Mouse (Mus musculus) hindlimb bud, embryonic 11.5 days (tissue): ENCODE results near the gene Zfp428.
"Not testable (repeated sequence)": the region's sequence is repeated elsewhere in the genome, so short reads cannot be mapped to it uniquely, and the experiment has no call there.

Source experiments
- DNase-seq: peaks from one replicate; pipeline ENCODE4 v3.0.0-alpha.2; 2012; ENCODE audit warnings: low read depth, low spot score; ENCODE audit errors: extremely low spot score

Zfp428 gene

GRCm38 (mm10) chr7:24519130-24519529 lies 12.3 kb downstream of the Zfp428 start:
- DNase-seq = no peak

GRCm38 (mm10) chr7:24520054-24520453 lies 13.2 kb downstream of the Zfp428 start:
- DNase-seq = not testable (repeated sequence)

- no peak for DNase-seq
Observed at GRCm38 (mm10) chr7:24522805-24523204, 16.0 kb downstream of the Zfp428 start.

DNA sequence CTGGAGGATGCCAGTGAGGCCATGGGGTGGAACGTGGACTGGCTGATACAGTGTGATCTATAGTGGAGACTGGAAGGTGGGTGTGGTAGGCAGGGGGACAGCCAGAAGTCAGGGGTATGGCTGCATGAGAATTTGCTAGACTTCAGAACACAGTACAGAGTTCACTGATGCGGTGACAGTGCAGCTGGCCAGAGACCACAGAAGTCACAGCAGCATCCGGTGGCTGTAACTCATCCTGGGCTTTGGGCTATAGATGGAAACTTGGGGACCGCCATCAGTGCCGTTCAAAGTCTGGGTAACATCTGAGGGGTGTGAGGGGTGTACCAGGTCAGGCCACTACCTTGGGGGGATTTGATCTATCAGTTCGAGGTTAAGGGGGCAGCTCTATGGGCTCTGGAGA lies 16.9 kb downstream of the Zfp428 start:
- DNase-seq = no peak

DNA sequence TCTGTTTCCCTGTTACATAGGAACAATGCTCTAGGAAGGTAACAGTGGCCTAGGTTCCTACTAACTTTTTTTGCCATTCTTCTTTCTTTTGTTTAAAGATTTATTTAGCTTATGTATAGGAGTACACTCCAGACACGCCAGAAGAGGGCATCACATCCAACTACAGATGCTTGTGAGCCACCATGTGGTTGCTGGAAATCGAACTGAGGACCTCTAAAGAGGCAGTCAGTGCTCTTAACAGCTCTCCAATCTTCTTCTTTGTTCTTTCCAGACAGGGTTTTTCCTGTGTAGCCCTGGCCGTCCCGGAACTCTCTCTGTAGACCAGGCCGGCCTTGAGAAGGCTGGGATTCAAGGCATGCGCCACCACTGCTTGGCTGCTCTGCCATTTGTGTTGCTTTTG lies 18.2 kb downstream of the Zfp428 start:
- no peak for DNase-seq

GRCm38 (mm10) chr7:24525686-24526420 lies 19.0 kb downstream of the Zfp428 start:
- DNase-seq = no peak

DNA sequence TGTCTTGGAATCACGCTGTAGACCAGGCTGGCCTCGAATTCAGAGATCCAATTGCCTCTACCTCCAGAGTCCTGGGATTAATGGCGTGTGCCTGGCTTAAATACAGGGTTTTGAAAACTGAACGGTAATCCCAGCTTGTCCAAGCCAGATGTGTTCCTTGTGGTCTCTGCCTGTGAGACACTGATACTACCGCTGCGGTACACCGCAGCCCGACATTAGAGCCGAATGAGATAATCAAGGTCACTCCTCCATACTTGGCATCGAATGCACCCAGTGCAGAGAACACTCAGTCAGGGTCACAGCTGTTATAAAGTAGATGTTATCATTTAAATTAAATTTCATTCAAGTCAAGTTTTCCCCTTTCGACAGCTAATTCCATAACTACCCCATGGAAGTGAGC lies 22.1 kb downstream of the Zfp428 start:
- no peak for DNase-seq

DNA sequence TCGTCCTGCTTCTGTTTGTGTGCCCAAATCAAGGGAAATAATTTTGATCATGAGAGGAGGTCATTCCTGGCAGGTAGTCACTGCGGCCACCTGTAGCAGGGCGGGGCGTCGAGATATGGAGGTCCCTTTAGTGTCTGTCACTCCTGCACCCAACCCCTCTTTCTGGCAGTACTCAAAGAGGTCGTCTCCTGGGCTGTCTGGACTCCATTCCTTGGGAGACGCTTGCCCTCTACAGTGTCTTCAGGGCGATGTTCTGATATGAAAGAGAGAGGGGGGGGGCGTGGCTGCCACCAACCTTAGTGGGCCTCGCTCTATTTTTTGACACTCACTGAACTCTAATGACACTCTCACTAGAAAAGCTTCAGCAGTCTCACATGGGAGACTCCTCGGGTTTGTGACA lies 22.8 kb downstream of the Zfp428 start:
- no peak for DNase-seq

DNA sequence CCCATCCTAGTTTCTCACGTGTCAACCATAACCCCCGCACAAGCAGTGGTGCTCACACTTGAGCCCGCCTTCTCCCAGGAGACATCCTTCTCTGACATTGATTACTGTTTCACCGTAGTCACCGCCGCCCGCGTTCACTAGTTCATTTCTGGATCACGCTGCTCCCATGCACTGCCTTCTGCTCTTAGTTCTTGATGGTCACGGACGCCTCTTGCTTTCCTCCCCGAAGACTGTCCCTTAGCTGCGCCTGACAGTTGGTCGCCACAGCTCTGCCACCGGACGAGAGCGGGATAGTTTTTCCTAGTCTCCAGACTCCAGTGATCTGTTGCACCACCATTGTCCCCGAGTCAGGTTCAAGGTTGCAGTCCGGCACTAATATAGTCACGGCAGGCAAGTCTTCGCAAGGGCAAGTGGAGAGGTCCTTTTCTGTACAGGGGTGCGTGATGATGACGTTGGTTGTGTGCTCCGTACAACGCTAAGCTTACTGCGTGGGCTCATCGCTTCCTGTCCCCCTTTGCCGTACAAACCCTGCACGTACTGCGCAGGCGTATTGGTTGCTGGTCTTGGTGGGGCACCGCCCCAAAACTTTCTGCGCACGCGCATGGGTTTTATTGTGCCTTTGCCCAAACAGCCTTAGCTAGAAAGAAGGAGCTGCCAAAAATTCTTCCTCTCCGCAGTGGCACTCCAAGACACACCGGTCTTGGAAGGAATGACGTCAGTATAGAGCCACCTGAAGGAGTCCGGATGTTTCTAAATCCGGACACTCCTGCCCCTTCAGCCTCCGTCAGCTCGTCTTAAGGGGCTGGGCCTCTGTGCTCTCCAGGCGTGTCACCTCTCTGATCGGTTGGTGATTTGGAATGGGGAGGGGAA lies 23.5 kb downstream of the Zfp428 start, which contains the start of gene Irgq:
Gene Irgq, plus strand, starts transcription at position 628 of the 870 bp plus-strand sequence.
- DNase-seq = peak; percentile 100

DNA sequence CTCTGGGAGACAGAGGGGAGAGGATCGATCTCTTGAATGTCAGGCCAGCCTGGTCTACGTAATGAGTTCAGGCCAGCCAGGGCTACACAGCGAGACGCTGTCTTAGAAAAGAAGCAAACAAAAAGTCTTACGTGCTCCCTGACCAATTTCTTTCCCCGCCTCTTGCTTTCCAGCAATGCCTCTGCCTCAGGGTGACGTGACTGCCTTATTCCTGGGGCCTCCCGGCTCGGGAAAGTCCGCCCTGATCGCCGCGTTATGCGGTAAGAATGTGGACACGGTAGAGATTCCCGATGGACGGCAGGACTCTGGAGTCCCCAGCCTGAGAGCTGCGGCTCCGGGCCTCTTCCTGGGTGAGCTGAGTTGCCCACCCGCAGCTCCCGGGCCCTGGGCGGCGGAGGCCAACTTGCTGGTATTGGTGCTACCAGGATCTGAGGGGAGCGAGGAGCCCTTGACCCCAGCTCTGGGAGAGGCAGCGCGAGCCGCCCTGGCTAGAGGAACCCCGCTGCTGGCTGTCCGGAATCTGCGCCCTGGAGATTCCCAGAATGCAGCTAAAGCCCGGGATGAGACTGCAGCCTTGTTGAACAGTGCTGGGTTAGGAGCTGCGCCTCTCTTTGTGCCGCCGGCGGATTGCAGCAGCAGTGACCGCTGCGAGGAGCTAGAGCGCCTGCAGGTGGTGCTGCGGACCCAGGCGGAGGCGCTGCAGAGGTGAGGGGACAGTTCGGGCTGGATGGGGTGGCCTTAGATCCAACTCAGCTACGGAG lies 24.6 kb downstream of the Zfp428 start:
- no peak for DNase-seq

- DNase-seq = no peak
Observed at GRCm38 (mm10) chr7:24533031-24533571, 26.3 kb downstream of the Zfp428 start.

- no peak for DNase-seq
Observed at GRCm38 (mm10) chr7:24533806-24534205, 27.0 kb downstream of the Zfp428 start.

DNA sequence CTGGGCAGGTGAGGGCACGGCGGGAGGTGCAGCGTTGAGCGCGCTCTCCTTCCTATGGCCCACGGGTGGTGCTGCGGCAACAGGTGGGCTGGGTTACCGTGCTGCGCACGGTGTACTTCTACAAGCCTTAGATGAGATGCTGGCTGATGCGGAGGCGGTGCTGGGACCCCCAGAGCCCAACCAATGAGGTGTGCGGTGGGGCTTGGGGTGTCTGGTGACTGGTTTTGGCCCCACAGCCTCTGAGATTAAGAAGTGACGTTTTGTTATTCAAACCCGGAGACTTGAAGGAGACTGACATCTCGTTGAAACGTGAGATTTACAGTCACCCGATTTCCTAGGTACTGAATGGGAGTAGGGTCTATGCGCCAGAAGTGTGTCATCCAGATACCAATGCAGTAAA lies 27.5 kb downstream of the Zfp428 start:
- no peak for DNase-seq

- DNase-seq = no peak
Observed at GRCm38 (mm10) chr7:24537081-24537480, 30.3 kb downstream of the Zfp428 start.

- DNase-seq = no peak
Observed at GRCm38 (mm10) chr7:24537591-24537990, 30.8 kb downstream of the Zfp428 start.

- DNase-seq = no peak
Observed at GRCm38 (mm10) chr7:24538154-24538553, 31.3 kb downstream of the Zfp428 start.

DNA sequence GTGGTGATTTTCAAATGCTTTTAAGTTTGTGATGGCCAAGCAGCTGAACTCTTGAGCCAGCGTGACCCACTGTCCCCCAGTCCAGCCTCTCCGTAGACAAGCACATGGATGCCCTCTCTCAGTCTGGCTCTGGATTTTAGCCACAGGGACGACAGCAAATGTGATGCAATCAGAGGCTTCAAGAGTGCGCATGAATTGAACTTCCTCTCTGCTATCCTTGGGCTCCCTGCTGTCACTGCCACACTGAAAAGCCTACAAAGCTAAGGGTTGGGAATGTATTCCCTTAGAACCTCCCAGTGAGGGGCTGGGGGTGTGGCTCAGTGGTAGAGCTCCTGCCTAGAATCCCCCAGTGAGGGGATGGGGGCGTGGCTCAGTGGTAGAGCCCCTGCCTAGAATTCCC lies 31.9 kb downstream of the Zfp428 start:
- DNase-seq = no peak

GRCm38 (mm10) chr7:24539686-24540085 lies 32.9 kb downstream of the Zfp428 start:
- DNase-seq = no peak

- DNase-seq = no peak
Observed at GRCm38 (mm10) chr7:24544506-24544905, 37.7 kb downstream of the Zfp428 start.

DNA sequence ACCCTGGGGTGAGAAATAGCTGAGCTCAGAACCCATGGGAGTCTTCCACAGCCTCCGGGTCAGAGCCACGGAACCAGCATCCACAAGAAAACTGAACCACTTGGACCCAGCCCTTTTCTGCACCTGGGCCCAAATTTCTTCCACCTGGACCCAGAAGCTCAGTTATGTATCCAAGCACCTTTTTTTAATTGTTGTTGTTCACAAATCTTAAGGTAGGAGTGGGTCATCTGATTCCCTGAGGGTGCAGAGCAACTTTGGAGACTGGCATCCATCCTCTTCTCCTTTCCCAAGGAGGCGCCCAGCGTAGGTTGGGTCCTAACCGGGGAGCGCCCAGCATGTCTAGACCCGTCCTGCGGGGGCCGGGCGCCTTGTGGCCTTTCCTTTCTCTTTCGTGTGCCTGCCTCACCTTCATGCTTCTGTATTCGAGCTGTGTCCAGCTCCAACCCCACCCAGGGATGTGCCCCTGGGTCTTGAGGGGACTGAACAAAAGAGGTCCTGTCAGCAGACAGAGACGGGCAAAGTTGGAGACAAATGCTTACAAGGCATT lies 39.3 kb downstream of the Zfp428 start, which contains the start of the genes Pinlyp and Xrcc1:
Gene Pinlyp, minus strand, starts transcription at position 51 of the 547 bp plus-strand sequence.
Gene Xrcc1, plus strand, starts transcription at position 222 of the 547 bp plus-strand sequence.
- no peak for DNase-seq
